Mouse (Mus musculus) lung, adult 2 months (tissue): ENCODE measurements at regions not wholly inside any gene's neighbourhood (a gene's known extent, or its start where the extent isn't known, plus 50 kb on each side); places are given as distances from the start of the nearest gene placed in this dataset.

Experiments
- DNase-seq: peaks from one replicate; pipeline ENCODE4 v3.0.0; 2022
- H3K4me1 ChIP-seq: fragments of 200-500 bp; 2 replicates; pipeline ENCODE4 v1.6.1; 2011; ENCODE audit warnings: low read length; ENCODE audit not compliant: control insufficient read depth, insufficient read depth
- H3K4me3 ChIP-seq: fragments of 200-500 bp; replicated peaks from 2 replicates; pipeline ENCODE3; 2011; ENCODE audit warnings: low read depth, mild to moderate bottlenecking, control low read depth, low read length; ENCODE audit errors: extremely low read depth
- CTCF ChIP-seq: fragments of 200-500 bp; IDR thresholded peaks from 2 replicates; pipeline ENCODE4 v1.5.1; 2011; ENCODE audit warnings: mild to moderate bottlenecking, low read length, control low read depth; ENCODE audit not compliant: insufficient read depth
- POLR2A ChIP-seq: fragments of 200-500 bp; IDR thresholded peaks from 2 replicates; pipeline ENCODE4 v1.6.1; 2011; ENCODE audit warnings: low read depth, mild to moderate bottlenecking, control low read depth, low read length, borderline replicate concordance; ENCODE audit errors: extremely low read depth
- WGBS: fragments of 180-500 bp; shearing (Covaris S2); methylation state at CpG from one replicate; pipeline ENCODE4 v1.1.7; 2018; 5-methylcytosine and 5-hydroxymethylcytosine counted together

- DNase-seq, result no peak
- 90% methylated on average over 6 of the region's 6 CpGs for WGBS
Observed at GRCm38 (mm10) chr1:136773743-136774142, 149.0 kb downstream of the Zfp281 start.

GRCm38 (mm10) chr1:136776211-136776610 lies 151.5 kb downstream of the Zfp281 start:
- Histone ChIP-seq H3K4me1 (no peaks in the 10 kb centered on the region), H3K4me3 (no peak overlapping the region)
- 78% methylated on average over 17 of the region's 17 CpGs for WGBS
- DNase-seq, result no peak
- no peak for TF ChIP-seq POLR2A
- no peak for TF ChIP-seq CTCF

More at GRCm38 (mm10) chr1:136773743-136774142, 149.0 kb downstream of the Zfp281 start:
- no peaks in the 10 kb centered on the region for H3K4me1 ChIP-seq
- H3K4me3 ChIP-seq, result no peak overlapping the region
- TF ChIP-seq POLR2A (no peak), CTCF (peak; percentile 9; the same call in 1 of the 2 replicates)

DNA sequence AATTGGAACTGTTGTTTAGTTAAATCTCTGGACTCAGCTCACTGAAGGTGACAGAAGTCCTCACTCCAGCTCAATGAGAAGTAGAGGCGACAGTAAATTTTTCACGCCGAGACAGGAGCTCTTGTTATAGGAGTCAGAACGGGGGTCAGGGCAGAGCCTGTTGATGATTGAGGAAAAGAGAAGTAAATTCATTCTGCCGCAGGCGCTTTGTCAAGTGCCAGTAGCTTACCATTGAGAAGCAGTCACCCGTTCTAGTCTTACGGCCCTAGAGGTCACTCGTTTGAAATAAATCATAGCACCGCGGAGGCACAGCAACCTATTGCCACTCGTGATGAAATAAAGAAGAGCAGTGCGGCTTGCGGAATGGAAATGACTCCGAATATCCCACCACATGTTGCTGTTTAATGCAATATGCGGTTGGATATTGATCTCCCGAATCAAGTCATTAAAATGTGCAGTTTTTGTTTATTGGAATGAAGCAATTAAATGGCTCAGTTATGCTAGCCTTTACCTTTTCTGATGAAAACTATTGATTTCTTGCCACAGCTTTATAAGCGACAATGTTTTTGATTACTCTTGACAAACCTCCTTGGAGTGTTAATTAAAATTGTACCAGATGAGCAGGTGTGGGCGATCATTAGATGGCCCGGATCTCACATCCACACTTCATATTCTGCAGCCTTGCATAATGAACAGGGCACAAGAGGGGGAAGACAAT lies 152.7 kb downstream of the Zfp281 start:
- H3K4me3 ChIP-seq, result no peak overlapping the region
- DNase-seq, result no peak
- TF ChIP-seq CTCF, result no peak
- TF ChIP-seq POLR2A, result no peak
- H3K4me1 ChIP-seq, result peaks cover 7% of the 10 kb centered on the region
- 77% methylated on average over 20 of the region's 20 CpGs for WGBS

DNA sequence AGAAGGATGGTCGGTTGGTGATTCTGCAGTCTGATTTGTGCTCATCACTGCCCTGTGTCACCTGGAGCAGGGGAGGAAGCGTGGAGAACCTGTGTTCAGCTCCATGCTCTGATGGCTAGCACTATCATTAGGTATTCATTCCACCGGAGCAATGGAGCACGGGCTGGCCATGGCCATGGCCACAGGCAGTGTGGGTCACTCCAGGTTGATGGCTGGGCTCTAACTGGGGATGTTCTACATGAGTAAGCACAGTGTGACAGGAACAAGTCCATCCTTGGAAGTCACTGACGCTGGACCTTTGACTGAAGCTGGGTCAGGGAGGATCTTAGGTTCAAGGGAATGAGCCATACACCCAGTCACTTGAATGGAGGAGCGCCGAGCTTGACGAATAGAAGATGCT lies 154.7 kb downstream of the Zfp281 start:
- 93% methylated on average over 8 of the region's 8 CpGs for WGBS
- TF ChIP-seq CTCF (no peak), POLR2A (no peak)
- DNase-seq, result no peak
- Histone ChIP-seq H3K4me3 (no peak overlapping the region), H3K4me1 (peaks cover 18% of the 10 kb centered on the region)

DNA sequence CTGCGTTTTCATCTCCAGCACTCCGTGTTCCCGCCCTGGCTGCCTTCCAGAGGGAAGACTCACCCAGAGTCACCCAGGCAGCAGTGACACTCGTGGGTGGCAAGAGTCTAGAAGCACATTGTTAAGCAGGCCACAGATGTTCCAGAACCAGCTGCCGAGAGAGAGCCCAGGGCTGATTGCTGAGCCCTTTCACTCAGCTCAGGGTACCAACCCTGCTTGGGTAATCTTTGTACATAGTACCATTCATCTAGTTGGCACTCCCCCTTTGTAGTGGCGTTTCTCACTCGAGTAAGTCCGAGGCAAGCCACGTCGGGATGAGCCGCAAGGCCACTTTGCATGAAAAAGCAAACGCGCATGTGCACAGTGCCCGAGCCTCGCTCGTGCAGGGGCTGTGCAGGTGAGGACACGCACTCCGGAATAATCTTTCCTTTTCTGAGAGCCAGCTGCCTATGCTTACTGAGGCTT lies 156.9 kb downstream of the Zfp281 start:
- TF ChIP-seq POLR2A (no peak), CTCF (no peak)
- Histone ChIP-seq H3K4me1 (peaks cover 21% of the 10 kb centered on the region), H3K4me3 (peak overlapping the region; percentile 58)
- 18% methylated on average over 18 of the region's 18 CpGs for WGBS
- peak; percentile 17 for DNase-seq

- WGBS, result 25% methylated on average over 10 of the region's 10 CpGs
- H3K4me1 ChIP-seq, result peaks cover 21% of the 10 kb centered on the region
- DNase-seq, result peak; percentile 21
- TF ChIP-seq POLR2A (no peak), CTCF (no peak)
- peak overlapping the region; percentile 13 for H3K4me3 ChIP-seq
Observed at GRCm38 (mm10) chr1:136782261-136782660, 157.6 kb downstream of the Zfp281 start.

GRCm38 (mm10) chr1:136784178-136784577 lies 159.5 kb downstream of the Zfp281 start:
- peak; percentile 27 for DNase-seq
- peaks cover 21% of the 10 kb centered on the region for H3K4me1 ChIP-seq
- H3K4me3 ChIP-seq, result no peak overlapping the region
- 32% methylated on average over 9 of the region's 9 CpGs for WGBS
- no peak for TF ChIP-seq CTCF
- TF ChIP-seq POLR2A, result no peak

- no peak for DNase-seq
- WGBS, result 74% methylated on average over 30 of the region's 30 CpGs
- TF ChIP-seq CTCF, result no peak
- TF ChIP-seq POLR2A, result no peak
- H3K4me1 ChIP-seq, result peaks cover 4% of the 10 kb centered on the region
- H3K4me3 ChIP-seq, result no peak overlapping the region
Observed at GRCm38 (mm10) chr1:136788979-136789513, 164.3 kb downstream of the Zfp281 start.

- no peak for DNase-seq
Observed at GRCm38 (mm10) chr1:136791641-136792040, 166.9 kb downstream of the Zfp281 start.

More at GRCm38 (mm10) chr1:136791641-136792040, 166.9 kb downstream of the Zfp281 start:
- TF ChIP-seq CTCF, result no peak
- TF ChIP-seq POLR2A, result no peak
- WGBS, result 57% methylated on average over 1 of the region's 1 CpGs
- Histone ChIP-seq H3K4me1 (no peaks in the 10 kb centered on the region), H3K4me3 (no peak overlapping the region)
